Mouse (Mus musculus) liver, embryonic 14.5 days (tissue): Measurements from ENCODE around the gene Acot1. TPM values are rescaled to one million over a fixed set of nuclear protein-coding genes. Genes with fewer than 3 reads are reported as not detected.
"Not testable (repeated sequence)": the region's sequence is repeated elsewhere in the genome, so short reads cannot be mapped to it uniquely, and the experiment has no call there.

Experiments used
- ATAC-seq: fragments of 200-750 bp; cut with Nextera tagmentation; 2 replicates; pipeline ENCODE4 v1.8.0; 2017; ENCODE audit warnings: moderate number of reproducible peaks, mild to moderate bottlenecking, moderate library complexity; ENCODE audit not compliant: insufficient read depth
- DNase-seq, 3 experiments: peaks; one replicate each; pipeline ENCODE4 v3.0.0-alpha.2; 2012 to 2013; ENCODE audit warnings: low read depth in 3 of 3, low spot score in 3 of 3
- H3K27ac ChIP-seq: fragments of 300-500 bp; sonication (generic); 2 replicates; pipeline ENCODE4 v1.5.1; 2014; ENCODE audit warnings: moderate library complexity, mild to moderate bottlenecking, control low read depth, inconsistent platforms
- H3K27me3 ChIP-seq: fragments of 300-500 bp; sonication (generic); 2 replicates; pipeline ENCODE4 v1.6.1; 2014; ENCODE audit warnings: mild to moderate bottlenecking, low read length, moderate library complexity; ENCODE audit not compliant: control insufficient read depth, insufficient read depth
- H3K36me3 ChIP-seq: fragments of 300-500 bp; sonication (generic); replicated peaks from 2 replicates; pipeline ENCODE4 v1.6.1; 2014; ENCODE audit warnings: low read depth; ENCODE audit not compliant: control insufficient read depth, insufficient read depth
- H3K4me1 ChIP-seq, 2 experiments: fragments of 200-500 bp in 1 of 2; fragments of 300-500 bp in 1 of 2; sonication (generic) in 1 of 2; replicated peaks; 2 replicates each; pipeline ENCODE4 v1.6.1; 2012 to 2014; ENCODE audit warnings: antibody characterized with exemption in 1 of 2, inconsistent platforms in 1 of 2, low read length in 1 of 2; ENCODE audit not compliant: control insufficient read depth in 2 of 2, insufficient read depth in 2 of 2
- H3K4me2 ChIP-seq: fragments of 300-500 bp; sonication (generic); 2 replicates; pipeline ENCODE4 v1.6.1; 2014; ENCODE audit warnings: low read depth, mild to moderate bottlenecking, control low read depth, moderate library complexity
- H3K4me3 ChIP-seq, 2 experiments: fragments of 200-500 bp in 1 of 2; fragments of 300-500 bp in 1 of 2; sonication (generic) in 1 of 2; 2 replicates each; pipeline ENCODE4 v1.5.1; 2012 to 2014; ENCODE audit warnings: low read depth in 2 of 2, low read length in 2 of 2, mild to moderate bottlenecking in 2 of 2, control low read depth in 1 of 2, inconsistent platforms in 1 of 2, moderate library complexity in 1 of 2; ENCODE audit not compliant: insufficient read depth in 1 of 2
- H3K9ac ChIP-seq: fragments of 300-500 bp; sonication (generic); replicated peaks from 2 replicates; pipeline ENCODE4 v1.6.1; 2014; ENCODE audit warnings: mild to moderate bottlenecking, control low read depth, moderate library complexity
- H3K9me3 ChIP-seq: fragments of 300-500 bp; sonication (generic); 2 replicates; pipeline ENCODE4 v1.6.1; 2016; ENCODE audit warnings: low read length, mixed read lengths; ENCODE audit not compliant: control insufficient read depth
- CTCF ChIP-seq: IDR thresholded peaks from 2 replicates; pipeline ENCODE4 v1.5.1; 2016; ENCODE audit warnings: antibody characterized with exemption, low read depth, control low read depth
- EP300 ChIP-seq: IDR thresholded peaks from 2 replicates; pipeline ENCODE4 v1.6.1; 2016; ENCODE audit warnings: antibody characterized with exemption, low read depth
- WGBS: fragments of 180-500 bp; shearing (Covaris S2); extraction: QIAGEN DNeasy Blood & Tissue Kit; methylation state at CpG from one replicate; pipeline ENCODE4 v1.1.7; 2014; ENCODE audit not compliant: insufficient replicate concordance; 5-methylcytosine and 5-hydroxymethylcytosine counted together
- polyA plus RNA-seq, 2 experiments: library from polyadenylated mRNA; depleted of rRNA in 1 of 2; stranded (reverse) in 1 of 2; unstranded in 1 of 2; fragments of >200 nt; fragmentation: Nextera tagmentation in 1 of 2; extraction: Ambion mirVana in 1 of 2; gene quantifications; 2 replicates each; pipeline versions ENCODE4 v1.2.1 to v1.2.3; 2012 to 2014

The Acot1 gene
- polyA plus RNA-seq, 2 experiments, result 12.8 to 28.3 TPM

- no peak for DNase-seq
- Histone ChIP-seq H3K27me3 (peaks cover 7% of the 10 kb centered on the region), H3K36me3 (no peaks in the 10 kb centered on the region), H3K4me3 (no peak overlapping the region), H3K9ac (no peak overlapping the region), H3K9me3 (no peaks in the 10 kb centered on the region), H3K4me1 (peaks cover 0 to 2% of the 10 kb centered on the region in 2 experiments; a peak in 1 of 4 replicates), H3K27ac (no peak overlapping the region), H3K4me2 (no peak overlapping the region)
- TF ChIP-seq EP300 (no peak), CTCF (no peak)
- ATAC-seq, result peak; percentile 55; the same call in 1 of the 2 replicates
- WGBS, result 58% methylated on average over 5 of the region's 5 CpGs
Observed at GRCm38 (mm10) chr12:84042248-84042647, 33.0 kb downstream of the Acot1 start.

- H3K36me3 ChIP-seq, result no peaks in the 10 kb centered on the region
- no peak for ATAC-seq
- H3K9me3 ChIP-seq, result no peaks in the 10 kb centered on the region
- H3K27ac ChIP-seq, result no peak overlapping the region
- H3K4me3 ChIP-seq, result no peak overlapping the region
- 54% methylated on average over 2 of the region's 2 CpGs for WGBS
- H3K4me1 ChIP-seq, result no peaks in the 10 kb centered on the region; a peak in 1 of 4 replicates
- no peak overlapping the region for H3K9ac ChIP-seq
- TF ChIP-seq CTCF (no peak), EP300 (no peak)
- H3K27me3 ChIP-seq, result no peaks in the 10 kb centered on the region
- no peak overlapping the region for H3K4me2 ChIP-seq
- no peak for DNase-seq
Observed at GRCm38 (mm10) chr12:84044045-84044444, 34.8 kb downstream of the Acot1 start.

- WGBS, result 66% methylated on average over 1 of the region's 1 CpGs
- Histone ChIP-seq H3K4me1 (no peaks in the 10 kb centered on the region; a peak in 1 of 4 replicates), H3K4me2 (no peak overlapping the region), H3K27me3 (no peaks in the 10 kb centered on the region; the same call in 1 of the 2 replicates), H3K4me3 (no peak overlapping the region), H3K27ac (no peak overlapping the region), H3K9ac (no peak overlapping the region), H3K36me3 (no peaks in the 10 kb centered on the region), H3K9me3 (no peaks in the 10 kb centered on the region)
- ATAC-seq (no peak), DNase-seq (no peak)
- TF ChIP-seq CTCF (no peak), EP300 (no peak)
Observed at GRCm38 (mm10) chr12:84046906-84047305, 37.6 kb downstream of the Acot1 start.

DNA sequence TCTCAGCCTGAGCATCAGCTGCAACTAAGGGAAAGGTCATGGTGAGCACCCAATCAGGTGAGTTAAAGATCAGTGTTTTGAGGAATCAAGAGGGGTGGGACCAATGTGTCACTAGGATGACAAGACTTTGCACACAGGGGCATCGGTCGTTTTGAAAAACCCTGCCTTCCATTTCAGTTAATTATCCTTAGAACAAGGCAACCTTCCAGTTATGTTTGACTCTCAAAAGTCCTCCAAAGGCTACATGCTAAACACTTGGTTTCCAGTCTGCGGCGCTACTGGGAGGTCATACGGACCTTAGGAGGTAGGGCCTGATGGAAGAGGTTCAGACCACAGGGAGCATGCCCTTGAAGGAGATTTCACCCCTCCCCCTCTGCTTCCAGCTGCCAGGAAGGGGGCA, 41.5 kb downstream of the Acot1 start:
- not testable (repeated sequence) for H3K9me3 ChIP-seq, H3K36me3 ChIP-seq, H3K27ac ChIP-seq, DNase-seq, H3K4me3 ChIP-seq, H3K4me2 ChIP-seq, H3K9ac ChIP-seq, H3K4me1 ChIP-seq, ATAC-seq
- WGBS, result 62% methylated on average over 5 of the region's 5 CpGs
- H3K27me3 ChIP-seq, result peaks cover 21% of the 10 kb centered on the region

- WGBS, result 21% methylated on average over 5 of the region's 5 CpGs
- TF ChIP-seq EP300, result no peak
- no peak for TF ChIP-seq CTCF
Observed at GRCm38 (mm10) chr12:84051937-84052474, 42.7 kb downstream of the Acot1 start, which contains the start of gene Acot3. Gene Acot3, plus strand, starts transcription at chr12:84052144.

More at GRCm38 (mm10) chr12:84051937-84052474, 42.7 kb downstream of the Acot1 start, which contains the start of gene Acot3:
- Histone ChIP-seq H3K27me3 (peaks cover 21% of the 10 kb centered on the region), H3K9me3 (no peaks in the 10 kb centered on the region), H3K4me3 (peak within 1 kb of the TSS; percentile 16 to 45; a peak in 2 of 4 replicates), H3K27ac (no peak within 1 kb of the TSS), H3K4me2 (peak within 1 kb of the TSS; percentile 28), H3K9ac (no peak within 1 kb of the TSS), H3K36me3 (no peaks in the 10 kb centered on the region), H3K4me1 (no peaks in the 10 kb centered on the region; a peak in 1 of 4 replicates)
- ATAC-seq (no peak), DNase-seq (no peak)
